Mouse (Mus musculus): ENCODE measurements around the gene Twist1.
A peak's percentile ranks its signal among the peaks of the same experiment; 100 is the strongest.

Gene Twist1

GRCm38 (mm10) chr12:33957400-33958240 lies at the start of gene Twist1:
TSS of gene Twist1 (plus strand) at chr12:33957671.
- peak; percentile 35 for DNase-seq

GRCm38 (mm10) chr12:33926751-33927150 lies 30.7 kb upstream of the Twist1 start:
- DNase-seq, result no peak

- no peak for DNase-seq
Measured at GRCm38 (mm10) chr12:33927334-33928098, 30.0 kb upstream of the Twist1 start.

GRCm38 (mm10) chr12:33928331-33929192 lies 28.9 kb upstream of the Twist1 start, which contains the start of gene Ferd3l:
TSS of gene Ferd3l (plus strand) at chr12:33928425.
- DNase-seq, result peak; percentile 6

GRCm38 (mm10) chr12:33952843-33953242 lies 4.6 kb upstream of the Twist1 start:
- no peak for DNase-seq

GRCm38 (mm10) chr12:33954931-33955565 lies 2.4 kb upstream of the Twist1 start:
- no peak for DNase-seq

GRCm38 (mm10) chr12:33955606-33956295 lies 1.7 kb upstream of the Twist1 start:
- peak; percentile 11 for DNase-seq

GRCm38 (mm10) chr12:33956576-33957399 lies 683 bp upstream of the Twist1 start:
- DNase-seq, result peak; percentile 8

GRCm38 (mm10) chr12:33958241-33959194 lies 1.0 kb downstream of the Twist1 start:
- peak; percentile 19 for DNase-seq

GRCm38 (mm10) chr12:33959206-33959605 lies 1.7 kb downstream of the Twist1 start:
- no peak for DNase-seq

- DNase-seq, result no peak
Measured at GRCm38 (mm10) chr12:33959846-33960245, 2.4 kb downstream of the Twist1 start.

GRCm38 (mm10) chr12:33961013-33961412 lies 3.5 kb downstream of the Twist1 start:
- DNase-seq, result no peak

- DNase-seq, result no peak
Measured at GRCm38 (mm10) chr12:33962118-33962772, 4.8 kb downstream of the Twist1 start.

- DNase-seq, result no peak
Measured at GRCm38 (mm10) chr12:33962773-33963130, 5.3 kb downstream of the Twist1 start.

- no peak for DNase-seq
Measured at GRCm38 (mm10) chr12:33963671-33964369, 6.3 kb downstream of the Twist1 start.

- no peak for DNase-seq
Measured at GRCm38 (mm10) chr12:33964427-33964826, 7.0 kb downstream of the Twist1 start.

GRCm38 (mm10) chr12:33965661-33966360 lies 8.3 kb downstream of the Twist1 start:
- no peak for DNase-seq

Measured in right cerebral cortex, postnatal 4 days (tissue).